Mouse (Mus musculus): ENCODE data around the gene Sertad2.

- peak; percentile 93 for TF ChIP-seq CTCF (IDR thresholded peaks at IDR 0.05; ENCODE audit: low read depth)
- no peak for TF ChIP-seq EP300 (optimal IDR thresholded peaks at IDR 0.05)
These were observed 147.9 kb downstream of the Sertad2 start for GRCm38 (mm10) chr11:20691000-20691399.
